Comparison of ENCODE assay signal across 24 mouse cellular contexts in genomic region chr1:72336780-72337179, GRCm38 (mm10). TPM values are rescaled to one million over a fixed set of nuclear protein-coding genes. Genes with fewer than 3 reads are reported as not detected.
DNase-seq lines count a peak whose midpoint lies in the region; TF ChIP-seq lines count a peak whose summit lies in the region.
"Had no signal": no experiment of that assay in that cellular context is flagged by ENCODE, and none has a peak within 500 bp of the region (broad histone marks: within the 10 kb centered on the region; RNA-seq: fewer than 3 reads in every experiment).

No protein-coding gene starts in this region.

- DNase-seq in layer of hippocampus, adult 2 months (ENCODE audit: low spot score in 2 of 2): peak; percentile 17 to 67
- DNase-seq in layer of hippocampus, adult 9-10 months (ENCODE audit: low spot score): no peak
- peak; percentile 73 for DNase-seq in brain, adult 2 months (ENCODE audit: low read depth, low spot score)
- peak; percentile 15 to 17 for DNase-seq in layer of hippocampus, adult 8-10 months (ENCODE audit: low spot score in 2 of 2)
- DNase-seq in right cerebral cortex, postnatal 25 days: peak; percentile 10
- DNase-seq in lung, postnatal 10 days: no peak
- DNase-seq in cerebellum, postnatal 36 days: no peak
- DNase-seq: adrenal gland, adult 2 months; cerebellum, adult 2 months; cerebellum, postnatal 25 days; embryo, embryonic 11 days; gastrocnemius, postnatal 25 days; heart, adult 18-20 months; heart, postnatal 14 days; kidney, postnatal 36 days; thymus, postnatal 25 days had no signal

- no peak for TF ChIP-seq CTCF in layer of hippocampus, adult 2 months (conservative IDR thresholded peaks at IDR 0.05)

- no peak overlapping the region for H3K4me3 ChIP-seq in layer of hippocampus, adult 2 months
- H3K4me3 ChIP-seq: embryonic facial prominence, embryonic 13.5 days; erythroblast, embryonic 14.5 days; forebrain, embryonic 12.5 days; heart, embryonic 13.5 days; kidney, embryonic 15.5 days; midbrain, embryonic 10.5 days had no signal

- H3K27ac ChIP-seq in layer of hippocampus, adult 2 months: no peak overlapping the region
- H3K27ac ChIP-seq: embryonic facial prominence, embryonic 13.5 days; forebrain, embryonic 12.5 days; heart, embryonic 13.5 days; hindbrain, postnatal 0 days; kidney, embryonic 15.5 days; midbrain, embryonic 10.5 days had no signal

RNA-seq across cellular contexts. Expression of gene Xrcc5, which starts 29.6 kb away (rescaled TPM):
- 10 to 100 TPM; 14.2 to 14.8 TPM for total RNA-seq in layer of hippocampus, adult 2 months (2021)
- 10 to 100 TPM; 16.1 to 19.2 (median 16.6) TPM for total RNA-seq in layer of hippocampus, adult 8-10 months (2022)

RNA-seq across cellular contexts. Expression of gene Tmem169, which starts 52.6 kb away (rescaled TPM):
- total RNA-seq in layer of hippocampus, adult 2 months (2021): 10 to 100 TPM; 13.6 to 17.1 TPM
- 10 to 100 TPM; 11.6 to 17.4 (median 13.2) TPM for total RNA-seq in layer of hippocampus, adult 8-10 months (2022)
- total RNA-seq: gastrocnemius, postnatal 25 days; heart, adult 18-20 months; heart, postnatal 14 days; MEL had no signal

RNA-seq across cellular contexts. Expression of gene Pecr, which starts 52.7 kb away (rescaled TPM):
- total RNA-seq in layer of hippocampus, adult 2 months (2021): 1 to 10 TPM; 5.4 to 6.7 TPM
- 1 to 10 TPM; 4.4 to 7.6 (median 6.3) TPM for total RNA-seq in layer of hippocampus, adult 8-10 months (2022)

Comparison
In these comparisons a context has a peak if more than half of its experiments do, and no peak if none do; other contexts are left out.
1. DNase-seq: peak in layer of hippocampus, adult 2 months (2 of 2), brain, adult 2 months (single experiment), layer of hippocampus, adult 8-10 months (2 of 2) and right cerebral cortex, postnatal 25 days (single experiment); none in layer of hippocampus, adult 9-10 months (single experiment), lung, postnatal 10 days (single experiment) and cerebellum, postnatal 36 days (0 of 2).